Mouse (Mus musculus) stomach, embryonic 14.5 days (tissue): ENCODE data around the gene Ctxn2. TPM values are rescaled to one million over a fixed set of nuclear protein-coding genes. Genes with fewer than 3 reads are reported as not detected.

Experiments used
- ATAC-seq: fragments of 200-750 bp; cut with Nextera tagmentation; 2 replicates; pipeline ENCODE4 v1.8.0; 2017; ENCODE audit warnings: low read depth, moderate TSS enrichment; ENCODE audit not compliant: insufficient number of reproducible peaks, insufficient read depth, low FRiP score
- H3K27ac ChIP-seq: fragments of 300-500 bp; sonication (generic); 2 replicates; pipeline ENCODE4 v1.5.1; 2014; ENCODE audit warnings: mild to moderate bottlenecking, low read length, moderate library complexity, mixed read lengths
- H3K27me3 ChIP-seq: fragments of 300-500 bp; sonication (generic); 2 replicates; pipeline ENCODE4 v1.6.1; 2014; ENCODE audit warnings: low read length, control low read depth, mixed read lengths; ENCODE audit not compliant: control insufficient read depth, insufficient read depth
- H3K36me3 ChIP-seq: fragments of 300-500 bp; sonication (generic); 2 replicates; pipeline ENCODE4 v1.6.1; 2014; ENCODE audit warnings: mild to moderate bottlenecking, control low read depth, low read length, moderate library complexity, mixed read lengths; ENCODE audit not compliant: control insufficient read depth, insufficient read depth
- H3K4me1 ChIP-seq: fragments of 300-500 bp; sonication (generic); 2 replicates; pipeline ENCODE4 v1.6.1; 2014; ENCODE audit warnings: low read length, control low read depth, mixed read lengths; ENCODE audit not compliant: control insufficient read depth, insufficient read depth
- H3K4me2 ChIP-seq: fragments of 300-500 bp; sonication (generic); replicated peaks from 2 replicates; pipeline ENCODE4 v1.6.1; 2014; ENCODE audit warnings: low read depth, low read length, control low read depth
- H3K4me3 ChIP-seq: fragments of 300-500 bp; sonication (generic); 2 replicates; pipeline ENCODE4 v1.5.1; 2014; ENCODE audit warnings: low read depth, low read length, control low read depth
- H3K9ac ChIP-seq: fragments of 300-500 bp; sonication (generic); replicated peaks from 2 replicates; pipeline ENCODE4 v1.6.1; 2014; ENCODE audit warnings: low read depth, mild to moderate bottlenecking, control low read depth, low read length, moderate library complexity, mixed read lengths
- H3K9me3 ChIP-seq: fragments of 300-500 bp; sonication (generic); 2 replicates; pipeline ENCODE4 v1.6.1; 2016; ENCODE audit warnings: low read depth, low read length, control low read depth; ENCODE audit not compliant: control insufficient read depth
- WGBS: fragments of 180-500 bp; shearing (Covaris S2); extraction: QIAGEN DNeasy Blood & Tissue Kit; methylation state at CpG from one replicate; pipeline ENCODE4 v1.1.7; 2014; 5-methylcytosine and 5-hydroxymethylcytosine counted together
- polyA plus RNA-seq: library from polyadenylated mRNA; unstranded; fragments of >200 nt; fragmentation: Nextera tagmentation; extraction: Ambion mirVana; gene quantifications from 2 replicates; pipeline ENCODE4 v1.2.1, GENCODE M21; 2014

Ctxn2 gene
- polyA plus RNA-seq, 1 experiment from 2014 or later = not detected

- WGBS = 77% methylated on average over 4 of the region's 4 CpGs
- Histone ChIP-seq H3K4me3 (no peak overlapping the region), H3K9me3 (no peaks in the 10 kb centered on the region), H3K27me3 (no peaks in the 10 kb centered on the region), H3K27ac (no peak overlapping the region), H3K9ac (no peak overlapping the region), H3K4me2 (no peak overlapping the region), H3K4me1 (no peaks in the 10 kb centered on the region), H3K36me3 (no peaks in the 10 kb centered on the region)
- ATAC-seq = no peak
These were observed 25.5 kb downstream of the Ctxn2 start for GRCm38 (mm10) chr2:125162012-125162470.

DNA sequence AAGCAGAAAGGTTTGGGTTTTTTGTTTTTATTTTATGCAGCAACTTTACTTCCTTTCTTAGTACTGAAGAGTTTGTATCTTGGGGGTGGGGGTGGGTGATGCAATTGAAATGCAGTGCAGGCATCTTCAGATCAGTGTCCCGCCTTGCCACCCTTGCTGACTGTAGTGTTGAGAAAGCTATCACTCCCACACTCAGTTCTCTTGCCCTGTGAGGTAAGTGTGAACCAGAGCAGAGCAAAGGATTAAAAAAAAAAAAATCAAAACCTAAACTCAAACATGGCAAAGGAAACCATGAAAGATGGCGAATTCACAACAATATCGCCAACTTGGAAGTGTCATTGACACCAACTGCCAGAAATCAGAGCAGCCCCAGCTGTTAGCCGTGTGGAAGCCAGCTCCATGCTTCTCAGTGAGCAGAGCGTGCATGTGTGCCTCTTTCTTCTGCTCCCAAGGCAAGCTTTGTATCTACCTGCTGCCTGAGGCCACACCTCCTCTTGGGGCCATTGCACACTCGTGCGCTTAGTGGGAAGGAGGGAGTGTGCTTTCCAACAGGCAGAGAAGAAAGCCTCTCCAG, 41.8 kb downstream of the Ctxn2 start:
- 76% methylated on average over 7 of the region's 7 CpGs for WGBS
- Histone ChIP-seq H3K9ac (no peak overlapping the region), H3K27me3 (no peaks in the 10 kb centered on the region), H3K9me3 (no peaks in the 10 kb centered on the region), H3K36me3 (no peaks in the 10 kb centered on the region), H3K4me1 (no peaks in the 10 kb centered on the region), H3K4me3 (no peak overlapping the region), H3K4me2 (no peak overlapping the region), H3K27ac (no peak overlapping the region)
- no peak for ATAC-seq

DNA sequence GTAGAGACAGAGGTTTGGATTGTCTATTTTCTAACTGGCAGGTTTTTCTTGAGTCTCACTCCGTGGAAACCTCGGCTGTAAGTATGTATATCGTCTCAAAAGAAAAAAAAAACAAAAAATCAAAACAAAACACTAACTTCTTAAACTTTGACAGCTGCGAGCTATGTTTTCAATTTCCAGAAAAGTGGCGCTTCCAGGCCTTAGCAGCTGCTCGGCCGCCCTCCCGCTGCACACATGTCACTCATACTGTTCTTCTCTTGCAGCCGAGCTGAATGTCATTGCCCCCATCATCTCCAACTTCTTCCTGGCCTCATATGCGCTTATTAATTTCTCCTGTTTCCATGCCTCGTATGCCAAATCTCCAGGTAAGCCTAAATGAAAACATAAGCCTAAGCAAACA, 51.4 kb downstream of the Ctxn2 start:
- no peak for ATAC-seq
- H3K4me1 ChIP-seq = no peaks in the 10 kb centered on the region
- 76% methylated on average over 11 of the region's 11 CpGs for WGBS

DNA sequence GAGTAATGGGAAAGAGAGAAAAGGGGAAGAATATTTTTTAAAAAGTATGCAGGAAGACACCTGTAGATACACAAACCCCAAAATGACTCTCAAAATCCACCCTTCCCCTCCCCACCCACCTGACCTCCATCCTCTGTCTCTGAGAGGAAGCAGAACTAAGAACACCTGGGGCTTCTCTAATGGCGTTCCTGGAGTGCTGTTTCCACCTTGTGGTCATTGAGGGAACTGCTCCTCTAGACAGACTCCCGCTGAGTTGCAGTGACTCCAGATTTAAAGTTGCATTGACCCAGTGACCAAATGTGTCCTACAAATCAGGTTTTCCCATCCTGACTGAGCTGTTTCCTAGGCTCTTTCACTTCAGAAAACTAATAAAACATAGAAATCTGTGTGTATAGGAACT, 52.7 kb downstream of the Ctxn2 start:
- WGBS = 0% methylated on average over 2 of the region's 2 CpGs
- ATAC-seq = no peak

More for the DNA sequence above, 51.4 kb downstream of the Ctxn2 start:
- H3K9me3 ChIP-seq = no peaks in the 10 kb centered on the region
- H3K27ac ChIP-seq = no peak overlapping the region
- H3K36me3 ChIP-seq = no peaks in the 10 kb centered on the region
- no peak overlapping the region for H3K4me2 ChIP-seq
- H3K27me3 ChIP-seq = no peaks in the 10 kb centered on the region
- no peak overlapping the region for H3K4me3 ChIP-seq
- no peak overlapping the region for H3K9ac ChIP-seq

DNA sequence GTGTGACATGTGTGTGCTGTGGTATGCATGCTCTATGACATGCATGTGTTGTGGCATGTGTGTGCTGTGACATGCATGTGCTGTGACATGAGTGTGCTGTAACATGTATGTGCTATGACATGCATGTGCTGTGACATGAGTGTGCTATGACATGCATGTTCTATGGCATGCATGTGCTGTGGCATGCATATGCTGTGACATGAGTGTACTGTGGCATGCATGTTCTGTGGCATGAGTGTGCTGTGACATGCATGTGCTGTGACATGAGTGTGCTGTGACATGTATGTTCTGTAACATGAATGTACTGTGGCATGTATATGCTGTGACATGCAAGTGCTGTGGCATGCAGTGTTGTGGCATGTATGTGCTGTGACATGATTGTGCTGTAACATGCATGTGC, 56.4 kb downstream of the Ctxn2 start:
- ATAC-seq = no peak
- Histone ChIP-seq H3K4me2 (no peak overlapping the region), H3K4me3 (no peak overlapping the region), H3K36me3 (no peaks in the 10 kb centered on the region), H3K27ac (no peak overlapping the region), H3K9me3 (no peaks in the 10 kb centered on the region), H3K4me1 (no peaks in the 10 kb centered on the region), H3K9ac (no peak overlapping the region), H3K27me3 (no peaks in the 10 kb centered on the region)

More for the DNA sequence above, 52.7 kb downstream of the Ctxn2 start:
- H3K27me3 ChIP-seq = no peaks in the 10 kb centered on the region
- H3K4me2 ChIP-seq = no peak overlapping the region
- H3K4me1 ChIP-seq = no peaks in the 10 kb centered on the region
- H3K27ac ChIP-seq = no peak overlapping the region
- H3K9me3 ChIP-seq = no peaks in the 10 kb centered on the region
- no peak overlapping the region for H3K9ac ChIP-seq
- no peak overlapping the region for H3K4me3 ChIP-seq
- no peaks in the 10 kb centered on the region for H3K36me3 ChIP-seq

GRCm38 (mm10) chr2:125196771-125197170, 60.3 kb downstream of the Ctxn2 start:
- 78% methylated on average over 7 of the region's 7 CpGs for WGBS

More at GRCm38 (mm10) chr2:125196771-125197170, 60.3 kb downstream of the Ctxn2 start:
- H3K4me2 ChIP-seq = no peak overlapping the region
- no peaks in the 10 kb centered on the region for H3K36me3 ChIP-seq
- no peak overlapping the region for H3K9ac ChIP-seq
- ATAC-seq = no peak
- H3K4me1 ChIP-seq = no peaks in the 10 kb centered on the region
- H3K4me3 ChIP-seq = no peak overlapping the region
- no peaks in the 10 kb centered on the region for H3K27me3 ChIP-seq
- no peaks in the 10 kb centered on the region for H3K9me3 ChIP-seq
- H3K27ac ChIP-seq = no peak overlapping the region

Other genes with a start within 250 kb of the Ctxn2 start
- gene Slc24a5, start 68.6 kb upstream of the Ctxn2 start, polyA plus RNA-seq = 3.5 and 4.8 TPM in 2 replicates
- 123 and 126 TPM in 2 replicates for gene Myef2, start 13.0 kb upstream of the Ctxn2 start, polyA plus RNA-seq
- gene Slc12a1, start 15.8 kb downstream of the Ctxn2 start, polyA plus RNA-seq = not detected in 2 replicates
- 140 and 151 TPM in 2 replicates for gene Dut, start 110.5 kb downstream of the Ctxn2 start, polyA plus RNA-seq